Mouse (Mus musculus): ENCODE measurements around the gene Zfp362. TPM values are rescaled to one million over a fixed set of nuclear protein-coding genes. Genes with fewer than 3 reads are reported as not detected.

Gene Zfp362
- total and polyA plus RNA-seq, 3 experiments, result 11.9 to 18.8 (median 12.8) TPM

- H3K27me3 ChIP-seq (ENCODE audit: control insufficient read depth, insufficient read depth, low read length), result no peaks in the 10 kb centered on the region
- TF ChIP-seq EP300 (IDR thresholded peaks at IDR 0.05; ENCODE audit: insufficient read depth, low read depth, low read length) (no peak), POLR2A (IDR thresholded peaks at IDR 0.05; ENCODE audit: insufficient read depth, low read depth, low read length) (no peak), CTCF (IDR thresholded peaks at IDR 0.05) (no peak)
- H3K79me2 ChIP-seq (replicated peaks; ENCODE audit: control insufficient read depth, insufficient read depth, low read length), result no peaks in the 10 kb centered on the region
- H3K27ac ChIP-seq, result no peak overlapping the region
- no peaks in the 10 kb centered on the region for H3K4me1 ChIP-seq (ENCODE audit: control insufficient read depth, insufficient read depth, low read length)
- 87% methylated on average over 3 of the region's 3 CpGs for WGBS
- no peak for DNase-seq
- H3K4me3 ChIP-seq, result no peak overlapping the region
- intact Hi-C loops (cut with DNase I), result no loop called here
- no peak overlapping the region for H3K9ac ChIP-seq (ENCODE audit: low read depth, low read length)
- H3K36me3 ChIP-seq (ENCODE audit: control insufficient read depth, insufficient read depth, low read length), result no peaks in the 10 kb centered on the region
These were observed 43.1 kb upstream of the Zfp362 start for GRCm38 (mm10) chr4:128848961-128849360.

DNA sequence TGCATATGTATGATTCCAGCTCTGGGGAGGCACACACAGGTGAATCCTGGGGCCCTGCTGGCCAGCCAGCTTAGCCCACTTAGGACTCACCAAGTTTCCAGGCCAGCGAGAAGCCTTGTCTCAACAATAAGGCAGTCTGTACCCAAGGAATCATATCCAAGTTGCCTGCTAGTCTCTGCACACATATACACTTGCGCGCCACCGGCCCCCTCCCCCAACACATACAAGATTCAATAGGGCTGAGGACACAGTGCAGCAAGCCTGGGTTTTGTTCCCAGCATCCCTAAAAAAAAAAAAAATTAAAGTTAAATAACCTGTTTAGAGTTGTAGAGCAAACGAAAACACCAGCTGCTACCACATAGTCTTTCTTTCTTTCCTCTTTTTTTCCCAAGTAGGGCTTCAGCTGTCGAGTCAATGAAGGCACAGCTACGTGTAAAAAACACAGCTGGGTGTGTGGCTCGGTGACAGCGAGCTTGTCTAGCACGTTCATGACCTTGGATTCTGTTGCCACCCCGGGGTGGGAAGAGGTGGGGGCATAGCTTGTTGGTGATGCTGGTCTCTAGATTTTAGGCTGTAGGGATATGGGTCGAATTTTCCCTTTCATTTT is 39.6 kb upstream of the Zfp362 start:
- Histone ChIP-seq H3K4me3 (no peak overlapping the region), H3K27ac (no peak overlapping the region), H3K9ac (ENCODE audit: low read depth, low read length) (no peak overlapping the region), H3K4me1 (ENCODE audit: control insufficient read depth, insufficient read depth, low read length) (peaks cover 3% of the 10 kb centered on the region; the same call in 1 of the 2 replicates), H3K27me3 (ENCODE audit: control insufficient read depth, insufficient read depth, low read length) (no peaks in the 10 kb centered on the region), H3K79me2 (replicated peaks; ENCODE audit: control insufficient read depth, insufficient read depth, low read length) (no peaks in the 10 kb centered on the region), H3K36me3 (ENCODE audit: control insufficient read depth, insufficient read depth, low read length) (no peaks in the 10 kb centered on the region)
- intact Hi-C loops (cut with DNase I), result no loop called here
- WGBS, result 71% methylated on average over 12 of the region's 12 CpGs
- DNase-seq, result no peak
- no peak for TF ChIP-seq CTCF (IDR thresholded peaks at IDR 0.05)
- TF ChIP-seq POLR2A (IDR thresholded peaks at IDR 0.05; ENCODE audit: insufficient read depth, low read depth, low read length), result no peak
- TF ChIP-seq EP300 (IDR thresholded peaks at IDR 0.05; ENCODE audit: insufficient read depth, low read depth, low read length), result no peak

DNA sequence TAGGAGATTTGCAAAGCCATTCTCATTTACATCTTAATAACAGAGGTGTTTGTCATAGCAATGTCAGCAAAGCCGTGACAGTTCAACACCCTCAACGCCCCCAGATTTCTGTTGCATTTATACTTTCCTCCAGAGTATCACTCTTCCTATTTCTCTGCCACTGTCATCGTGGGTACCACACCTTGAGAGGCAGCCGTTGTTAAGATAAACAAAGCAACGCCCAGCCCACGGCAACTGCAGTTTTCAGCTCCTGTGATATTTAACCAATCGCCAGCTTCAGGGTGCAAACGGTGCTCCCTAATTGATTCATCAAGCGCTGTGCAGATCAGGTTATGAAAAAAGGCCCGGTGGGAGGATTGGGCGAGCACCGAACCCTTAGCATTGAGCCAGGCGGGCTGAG is 38.7 kb upstream of the Zfp362 start:
- Histone ChIP-seq H3K4me1 (ENCODE audit: control insufficient read depth, insufficient read depth, low read length) (peaks cover 8% of the 10 kb centered on the region), H3K4me3 (no peak overlapping the region), H3K36me3 (ENCODE audit: control insufficient read depth, insufficient read depth, low read length) (no peaks in the 10 kb centered on the region), H3K27ac (no peak overlapping the region), H3K27me3 (ENCODE audit: control insufficient read depth, insufficient read depth, low read length) (no peaks in the 10 kb centered on the region), H3K9ac (ENCODE audit: low read depth, low read length) (no peak overlapping the region), H3K79me2 (replicated peaks; ENCODE audit: control insufficient read depth, insufficient read depth, low read length) (no peaks in the 10 kb centered on the region)
- TF ChIP-seq POLR2A (IDR thresholded peaks at IDR 0.05; ENCODE audit: insufficient read depth, low read depth, low read length) (no peak), CTCF (IDR thresholded peaks at IDR 0.05) (no peak), EP300 (IDR thresholded peaks at IDR 0.05; ENCODE audit: insufficient read depth, low read depth, low read length) (no peak)
- WGBS, result 52% methylated on average over 13 of the region's 13 CpGs
- DNase-seq, result no peak
- intact Hi-C loops (cut with DNase I), result no loop called here

- intact Hi-C loops (cut with DNase I), result no loop called here
- Histone ChIP-seq H3K79me2 (replicated peaks; ENCODE audit: control insufficient read depth, insufficient read depth, low read length) (no peaks in the 10 kb centered on the region), H3K27me3 (ENCODE audit: control insufficient read depth, insufficient read depth, low read length) (no peaks in the 10 kb centered on the region), H3K4me1 (ENCODE audit: control insufficient read depth, insufficient read depth, low read length) (peaks cover 8% of the 10 kb centered on the region), H3K4me3 (no peak overlapping the region), H3K36me3 (ENCODE audit: control insufficient read depth, insufficient read depth, low read length) (no peaks in the 10 kb centered on the region), H3K27ac (no peak overlapping the region), H3K9ac (ENCODE audit: low read depth, low read length) (no peak overlapping the region)
- peak in 1 of 2 experiments; percentile 8 for DNase-seq
- WGBS, result 24% methylated on average over 8 of the region's 8 CpGs
- TF ChIP-seq POLR2A (IDR thresholded peaks at IDR 0.05; ENCODE audit: insufficient read depth, low read depth, low read length) (no peak), CTCF (IDR thresholded peaks at IDR 0.05) (no peak), EP300 (IDR thresholded peaks at IDR 0.05; ENCODE audit: insufficient read depth, low read depth, low read length) (no peak)
These were observed 35.4 kb upstream of the Zfp362 start for GRCm38 (mm10) chr4:128841259-128841658.

GRCm38 (mm10) chr4:128839811-128840738 is 34.2 kb upstream of the Zfp362 start:
- 27% methylated on average over 16 of the region's 16 CpGs for WGBS
- no peak overlapping the region; the same call in 1 of the 2 replicates for H3K27ac ChIP-seq
- no peak overlapping the region for H3K9ac ChIP-seq (ENCODE audit: low read depth, low read length)
- H3K27me3 ChIP-seq (ENCODE audit: control insufficient read depth, insufficient read depth, low read length), result no peaks in the 10 kb centered on the region
- no peak overlapping the region for H3K4me3 ChIP-seq
- TF ChIP-seq EP300 (IDR thresholded peaks at IDR 0.05; ENCODE audit: insufficient read depth, low read depth, low read length), result no peak
- TF ChIP-seq CTCF (IDR thresholded peaks at IDR 0.05), result no peak
- TF ChIP-seq POLR2A (IDR thresholded peaks at IDR 0.05; ENCODE audit: insufficient read depth, low read depth, low read length), result no peak
- H3K36me3 ChIP-seq (ENCODE audit: control insufficient read depth, insufficient read depth, low read length), result no peaks in the 10 kb centered on the region
- peak; percentile 54 to 55 for DNase-seq
- no peaks in the 10 kb centered on the region for H3K79me2 ChIP-seq (replicated peaks; ENCODE audit: control insufficient read depth, insufficient read depth, low read length)
- peaks cover 8% of the 10 kb centered on the region for H3K4me1 ChIP-seq (ENCODE audit: control insufficient read depth, insufficient read depth, low read length)
- intact Hi-C loops (cut with DNase I), result no loop called here

DNA sequence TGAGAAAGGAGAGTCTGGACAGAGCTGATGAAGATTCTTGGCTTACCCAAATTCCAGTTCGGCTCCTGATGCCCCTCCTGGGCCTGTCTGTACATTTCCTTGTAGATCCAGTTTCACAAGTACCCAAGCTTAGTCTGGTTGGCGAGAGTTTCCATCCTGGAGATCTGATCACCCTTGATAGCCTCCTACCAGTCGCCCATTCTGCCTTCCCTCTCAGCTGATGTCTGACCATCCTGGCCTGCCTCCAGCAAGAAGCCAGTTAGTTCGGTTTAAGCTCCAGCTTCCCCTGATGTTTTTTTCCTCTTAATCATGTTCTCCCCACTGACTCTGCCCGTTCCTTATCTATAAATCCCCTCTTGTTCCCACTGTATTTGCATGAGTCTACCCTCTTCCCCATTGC is 32.4 kb upstream of the Zfp362 start:
- Histone ChIP-seq H3K9ac (ENCODE audit: low read depth, low read length) (no peak overlapping the region), H3K4me1 (ENCODE audit: control insufficient read depth, insufficient read depth, low read length) (peaks cover 8% of the 10 kb centered on the region), H3K79me2 (replicated peaks; ENCODE audit: control insufficient read depth, insufficient read depth, low read length) (no peaks in the 10 kb centered on the region), H3K27ac (no peak overlapping the region), H3K36me3 (ENCODE audit: control insufficient read depth, insufficient read depth, low read length) (no peaks in the 10 kb centered on the region), H3K27me3 (ENCODE audit: control insufficient read depth, insufficient read depth, low read length) (no peaks in the 10 kb centered on the region), H3K4me3 (no peak overlapping the region)
- TF ChIP-seq CTCF (IDR thresholded peaks at IDR 0.05) (no peak), POLR2A (IDR thresholded peaks at IDR 0.05; ENCODE audit: insufficient read depth, low read depth, low read length) (no peak), EP300 (IDR thresholded peaks at IDR 0.05; ENCODE audit: insufficient read depth, low read depth, low read length) (no peak)
- intact Hi-C loops (cut with DNase I), result no loop called here
- 57% methylated on average over 5 of the region's 5 CpGs for WGBS
- no peak for DNase-seq
